Mouse (Mus musculus): ENCODE results near the gene Mypn. TPM values are rescaled to one million over a fixed set of nuclear protein-coding genes. Genes with fewer than 3 reads are reported as not detected.
A peak's percentile ranks its signal among the peaks of the same experiment; 100 is the strongest.

Gene Mypn
- polyA plus RNA-seq, 1 experiment from 2014 or later, result 0.14 TPM

GRCm38 (mm10) chr10:63092616-63093550 is 110.9 kb downstream of the Mypn start:
- Histone ChIP-seq H3K9me3 (ENCODE audit: control insufficient read depth, low read length) (no peaks in the 10 kb centered on the region), H3K4me3 (replicated peaks; ENCODE audit: low read length) (no peak overlapping the region), H3K36me3 (ENCODE audit: control insufficient read depth, insufficient read depth) (no peaks in the 10 kb centered on the region), H3K27me3 (replicated peaks; ENCODE audit: control insufficient read depth, insufficient read depth, low read length) (no peaks in the 10 kb centered on the region), H3K27ac (ENCODE audit: low read length) (no peak overlapping the region), H3K4me1 (replicated peaks; ENCODE audit: control insufficient read depth, insufficient read depth, low read length) (peaks cover 12% of the 10 kb centered on the region), H3K4me2 (ENCODE audit: low read length) (no peak overlapping the region), H3K9ac (replicated peaks; ENCODE audit: low read depth, low read length) (no peak overlapping the region)
- WGBS, result 66% methylated on average over 10 of the region's 10 CpGs
- ATAC-seq, result no peak

- no peak overlapping the region for H3K27ac ChIP-seq (ENCODE audit: low read length)
- H3K9me3 ChIP-seq (ENCODE audit: control insufficient read depth, low read length), result no peaks in the 10 kb centered on the region
- H3K9ac ChIP-seq (replicated peaks; ENCODE audit: low read depth, low read length), result no peak overlapping the region
- WGBS, result 85% methylated on average over 7 of the region's 7 CpGs
- no peak for ATAC-seq
- no peaks in the 10 kb centered on the region for H3K27me3 ChIP-seq (replicated peaks; ENCODE audit: control insufficient read depth, insufficient read depth, low read length)
- H3K36me3 ChIP-seq (ENCODE audit: control insufficient read depth, insufficient read depth), result no peaks in the 10 kb centered on the region
- H3K4me2 ChIP-seq (ENCODE audit: low read length), result no peak overlapping the region
- peaks cover 12% of the 10 kb centered on the region for H3K4me1 ChIP-seq (replicated peaks; ENCODE audit: control insufficient read depth, insufficient read depth, low read length)
- no peak overlapping the region for H3K4me3 ChIP-seq (replicated peaks; ENCODE audit: low read length)
Measured at GRCm38 (mm10) chr10:63091915-63092314, 111.8 kb downstream of the Mypn start.

GRCm38 (mm10) chr10:63089758-63090571 is 113.8 kb downstream of the Mypn start:
- no peaks in the 10 kb centered on the region for H3K27me3 ChIP-seq (replicated peaks; ENCODE audit: control insufficient read depth, insufficient read depth, low read length)
- peak overlapping the region; percentile 35 for H3K9ac ChIP-seq (replicated peaks; ENCODE audit: low read depth, low read length)
- H3K4me3 ChIP-seq (replicated peaks; ENCODE audit: low read length), result peak overlapping the region; percentile 35
- H3K36me3 ChIP-seq (ENCODE audit: control insufficient read depth, insufficient read depth), result no peaks in the 10 kb centered on the region
- no peak overlapping the region for H3K27ac ChIP-seq (ENCODE audit: low read length)
- H3K4me1 ChIP-seq (replicated peaks; ENCODE audit: control insufficient read depth, insufficient read depth, low read length), result peaks cover 12% of the 10 kb centered on the region
- no peaks in the 10 kb centered on the region for H3K9me3 ChIP-seq (ENCODE audit: control insufficient read depth, low read length)
- peak overlapping the region; percentile 57 for H3K4me2 ChIP-seq (ENCODE audit: low read length)
- WGBS, result 2% methylated on average over 26 of the region's 26 CpGs
- peak; percentile 20; the same call in 1 of the 2 replicates for ATAC-seq

- H3K27me3 ChIP-seq (replicated peaks; ENCODE audit: control insufficient read depth, insufficient read depth, low read length), result no peaks in the 10 kb centered on the region
- H3K36me3 ChIP-seq (ENCODE audit: control insufficient read depth, insufficient read depth), result no peaks in the 10 kb centered on the region
- no peak overlapping the region for H3K27ac ChIP-seq (ENCODE audit: low read length)
- peaks cover 12% of the 10 kb centered on the region for H3K4me1 ChIP-seq (replicated peaks; ENCODE audit: control insufficient read depth, insufficient read depth, low read length)
- peak overlapping the region; percentile 35 for H3K4me3 ChIP-seq (replicated peaks; ENCODE audit: low read length)
- no peak overlapping the region; the same call in 1 of the 2 replicates for H3K9ac ChIP-seq (replicated peaks; ENCODE audit: low read depth, low read length)
- peak overlapping the region; percentile 57 for H3K4me2 ChIP-seq (ENCODE audit: low read length)
- ATAC-seq, result peak; percentile 12; the same call in 1 of the 2 replicates
- H3K9me3 ChIP-seq (ENCODE audit: control insufficient read depth, low read length), result no peaks in the 10 kb centered on the region
- WGBS, result 21% methylated on average over 8 of the region's 8 CpGs
Measured at GRCm38 (mm10) chr10:63089103-63089757, 114.5 kb downstream of the Mypn start.

- whole genome bisulfite sequencing, result 88% methylated on average over 10 of the region's 10 CpGs
Measured at GRCm38 (mm10) chr10:63086304-63086703, 117.4 kb downstream of the Mypn start.

GRCm38 (mm10) chr10:63065988-63066387 is 137.8 kb downstream of the Mypn start:
- ATAC-seq, result peak; percentile 92
- H3K27ac ChIP-seq (ENCODE audit: low read length), result no peak overlapping the region
- H3K4me3 ChIP-seq (replicated peaks; ENCODE audit: low read length), result no peak overlapping the region
- peaks cover 3% of the 10 kb centered on the region; the same call in 1 of the 2 replicates for H3K4me1 ChIP-seq (replicated peaks; ENCODE audit: control insufficient read depth, insufficient read depth, low read length)
- no peaks in the 10 kb centered on the region for H3K9me3 ChIP-seq (ENCODE audit: control insufficient read depth, low read length)
- no peaks in the 10 kb centered on the region for H3K27me3 ChIP-seq (replicated peaks; ENCODE audit: control insufficient read depth, insufficient read depth, low read length)
- WGBS, result 4% methylated on average over 5 of the region's 5 CpGs
- H3K4me2 ChIP-seq (ENCODE audit: low read length), result no peak overlapping the region
- H3K9ac ChIP-seq (replicated peaks; ENCODE audit: low read depth, low read length), result no peak overlapping the region
- H3K36me3 ChIP-seq (ENCODE audit: control insufficient read depth, insufficient read depth), result no peaks in the 10 kb centered on the region

More at GRCm38 (mm10) chr10:63086304-63086703, 117.4 kb downstream of the Mypn start:
- H3K36me3 ChIP-seq (ENCODE audit: control insufficient read depth, insufficient read depth), result no peaks in the 10 kb centered on the region
- H3K9ac ChIP-seq (replicated peaks; ENCODE audit: low read depth, low read length), result no peak overlapping the region
- H3K4me3 ChIP-seq (replicated peaks; ENCODE audit: low read length), result no peak overlapping the region
- H3K27ac ChIP-seq (ENCODE audit: low read length), result no peak overlapping the region
- no peaks in the 10 kb centered on the region for H3K27me3 ChIP-seq (replicated peaks; ENCODE audit: control insufficient read depth, insufficient read depth, low read length)
- H3K9me3 ChIP-seq (ENCODE audit: control insufficient read depth, low read length), result no peaks in the 10 kb centered on the region
- ATAC-seq, result no peak
- peaks cover 12% of the 10 kb centered on the region for H3K4me1 ChIP-seq (replicated peaks; ENCODE audit: control insufficient read depth, insufficient read depth, low read length)
- H3K4me2 ChIP-seq (ENCODE audit: low read length), result no peak overlapping the region

Other genes with a start within 250 kb of the Mypn start
- 60.5 and 73.0 TPM in 2 replicates for gene Rufy2, start 223.7 kb downstream of the Mypn start, polyA plus RNA-seq (2015; fragmentation: Nextera tagmentation; extraction: Ambion mirVana)
- gene Hnrnph3, start 179.7 kb downstream of the Mypn start, polyA plus RNA-seq (2015; fragmentation: Nextera tagmentation; extraction: Ambion mirVana), result 196 and 205 TPM in 2 replicates
- gene Pbld2, start 179.6 kb downstream of the Mypn start, polyA plus RNA-seq (2015; fragmentation: Nextera tagmentation; extraction: Ambion mirVana), result 1.3 and 1.7 TPM in 2 replicates
- gene Pbld1, start 143.8 kb downstream of the Mypn start, polyA plus RNA-seq (2015; fragmentation: Nextera tagmentation; extraction: Ambion mirVana), result 0.62 and 0.99 TPM in 2 replicates
- gene Atoh7, start 104.3 kb downstream of the Mypn start, polyA plus RNA-seq (2015; fragmentation: Nextera tagmentation; extraction: Ambion mirVana), result 0.94 and 0.98 TPM in 2 replicates
- 33.1 and 37.7 TPM in 2 replicates for gene Herc4, start 39.9 kb upstream of the Mypn start, polyA plus RNA-seq (2015; fragmentation: Nextera tagmentation; extraction: Ambion mirVana)
- gene Sirt1, start 177.8 kb upstream of the Mypn start, polyA plus RNA-seq (2015; fragmentation: Nextera tagmentation; extraction: Ambion mirVana), result 4.2 and 5.2 TPM in 2 replicates
- gene Dnajc12, start 178.5 kb upstream of the Mypn start, polyA plus RNA-seq (2015; fragmentation: Nextera tagmentation; extraction: Ambion mirVana), result 6.9 and 7.3 TPM in 2 replicates
- gene Gm7075, start 217.8 kb upstream of the Mypn start, polyA plus RNA-seq (2015; fragmentation: Nextera tagmentation; extraction: Ambion mirVana), result not detected in 2 replicates
- gene Ctnna3, start 226.1 kb upstream of the Mypn start, polyA plus RNA-seq (2015; fragmentation: Nextera tagmentation; extraction: Ambion mirVana), result 0.81 and 1.1 TPM in 2 replicates

Data from forebrain, embryonic 16.5 days (tissue).